Mouse (Mus musculus): Measurements from ENCODE around the gene Fam234a.

GRCm38 (mm10) chr17:26231156-26231555 is 12.9 kb downstream of the Fam234a start:
- TF ChIP-seq POLR2AphosphoS2 (IDR thresholded peaks at IDR 0.05; ENCODE audit: low read depth, low read length): no peak
- no peak for TF ChIP-seq ELF1 (IDR thresholded peaks at IDR 0.05; ENCODE audit: low read depth, low read length)
- TF ChIP-seq ETS1 (conservative IDR thresholded peaks at IDR 0.05; ENCODE audit: low read depth, low read length): no peak
- TF ChIP-seq POLR2A (IDR thresholded peaks at IDR 0.05; ENCODE audit: low read depth, low read length): no peak
- TF ChIP-seq KAT2A (IDR thresholded peaks at IDR 0.05; ENCODE audit: insufficient replicate concordance, low read length): no peak
- no peak for TF ChIP-seq CTCF (conservative IDR thresholded peaks at IDR 0.05 in 1 of 2, IDR thresholded peaks at IDR 0.05 in 1 of 2; ENCODE audit: low read depth in 2 of 2, low read length in 2 of 2)
- TF ChIP-seq BHLHE40 (IDR thresholded peaks at IDR 0.05; ENCODE audit: low read depth, low read length): no peak
- TF ChIP-seq JUN (IDR thresholded peaks at IDR 0.05; ENCODE audit: insufficient read depth, low read depth, low read length): no peak
- no peak for TF ChIP-seq ZMIZ1 (IDR thresholded peaks at IDR 0.05; ENCODE audit: low read depth, low read length)
- TF ChIP-seq MYC (IDR thresholded peaks at IDR 0.05; ENCODE audit: low read depth, low read length): no peak
- no peak for TF ChIP-seq CHD2 (IDR thresholded peaks at IDR 0.05; ENCODE audit: low read length)

Measured in CH12.LX (cell line).